Mouse (Mus musculus) layer of hippocampus, adult 11-12 months (tissue): ENCODE results near the gene Maats1.

Source experiments
- DNase-seq: peaks from one replicate; pipeline ENCODE4 v3.0.0; 2022; ENCODE audit warnings: low spot score

Gene Maats1

GRCm38 (mm10) chr16:38294685-38295348, 47.1 kb downstream of the Maats1 start, which contains the start of gene Nr1i2:
Gene Nr1i2, minus strand, starts transcription at chr16:38294824.
- no peak for DNase-seq

GRCm38 (mm10) chr16:38290151-38290550, 51.8 kb downstream of the Maats1 start:
- no peak for DNase-seq

GRCm38 (mm10) chr16:38288851-38289250, 53.1 kb downstream of the Maats1 start:
- DNase-seq, result no peak

GRCm38 (mm10) chr16:38287762-38288161, 54.2 kb downstream of the Maats1 start:
- DNase-seq, result no peak

- DNase-seq, result no peak
Measured at GRCm38 (mm10) chr16:38287357-38287756, 54.6 kb downstream of the Maats1 start.

- no peak for DNase-seq
Measured at GRCm38 (mm10) chr16:38286541-38286940, 55.4 kb downstream of the Maats1 start.

GRCm38 (mm10) chr16:38285801-38286200, 56.1 kb downstream of the Maats1 start:
- DNase-seq, result no peak

GRCm38 (mm10) chr16:38283300-38283699, 58.6 kb downstream of the Maats1 start:
- DNase-seq, result no peak

GRCm38 (mm10) chr16:38282559-38283160, 59.3 kb downstream of the Maats1 start:
- DNase-seq, result no peak

- no peak for DNase-seq
Measured at GRCm38 (mm10) chr16:38280951-38281350, 61.0 kb downstream of the Maats1 start.

GRCm38 (mm10) chr16:38279794-38280193, 62.1 kb downstream of the Maats1 start:
- DNase-seq, result no peak

- no peak for DNase-seq
Measured at GRCm38 (mm10) chr16:38274737-38275136, 67.2 kb downstream of the Maats1 start.

GRCm38 (mm10) chr16:38272483-38272882, 69.5 kb downstream of the Maats1 start:
- DNase-seq, result no peak

- DNase-seq, result no peak
Measured at GRCm38 (mm10) chr16:38271601-38272000, 70.3 kb downstream of the Maats1 start.

- no peak for DNase-seq
Measured at GRCm38 (mm10) chr16:38255927-38256326, 86.0 kb downstream of the Maats1 start.

GRCm38 (mm10) chr16:38255107-38255506, 86.8 kb downstream of the Maats1 start:
- DNase-seq, result no peak

- no peak for DNase-seq
Measured at GRCm38 (mm10) chr16:38254001-38254400, 87.9 kb downstream of the Maats1 start.

GRCm38 (mm10) chr16:38250467-38250866, 91.5 kb downstream of the Maats1 start:
- DNase-seq, result no peak

GRCm38 (mm10) chr16:38248331-38248961, 93.5 kb downstream of the Maats1 start:
- DNase-seq, result no peak
